Mouse (Mus musculus) liver, postnatal 0 days (tissue): ENCODE measurements around the gene Fbxw21.

Experiments
- CTCF ChIP-seq: sonication (generic); IDR thresholded peaks from 2 replicates; pipeline ENCODE4 v1.5.1; 2016; ENCODE audit warnings: antibody characterized with exemption, low read depth
- EP300 ChIP-seq: IDR thresholded peaks from 2 replicates; pipeline ENCODE4 v1.6.1; 2016; ENCODE audit warnings: antibody characterized with exemption, low read depth, mild to moderate bottlenecking

GRCm38 (mm10) chr9:109113331-109113730 is 48.5 kb downstream of the Fbxw21 start:
- TF ChIP-seq EP300 = no peak
- TF ChIP-seq CTCF = no peak
